Mouse (Mus musculus) testis, adult 2 months (tissue): ENCODE data around the gene Krba1.

Experiments
- CTCF ChIP-seq: fragments of 200-500 bp; IDR thresholded peaks from 2 replicates; pipeline ENCODE4 v1.5.1; 2012; ENCODE audit warnings: low read depth, mild to moderate bottlenecking, inconsistent platforms, low read length, moderate library complexity; ENCODE audit not compliant: control insufficient read depth, insufficient read depth, insufficient replicate concordance
- POLR2A ChIP-seq: fragments of 200-500 bp; IDR thresholded peaks from 2 replicates; pipeline ENCODE4 v1.6.1; 2012; ENCODE audit warnings: low read depth, mild to moderate bottlenecking, inconsistent platforms, low read length, moderate library complexity; ENCODE audit not compliant: control insufficient read depth

DNA sequence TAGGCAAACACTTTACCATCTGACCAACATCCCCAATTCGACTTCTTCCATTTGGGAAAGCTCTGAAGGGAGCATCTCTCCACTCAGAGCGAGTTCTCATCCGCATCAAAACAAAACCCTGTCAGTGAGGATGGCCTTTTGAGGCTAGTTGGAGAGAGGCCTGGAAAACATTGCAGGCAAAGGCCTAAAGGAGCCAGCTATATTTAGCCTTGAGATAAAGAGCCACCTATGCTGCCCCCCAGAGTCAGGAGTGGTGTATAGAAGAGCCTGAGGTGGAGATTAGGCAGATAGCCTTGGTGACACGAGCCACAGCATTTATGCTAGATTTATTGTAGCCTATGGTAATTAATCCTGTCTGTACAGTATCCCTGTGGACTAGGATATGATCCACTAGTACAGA lies 1.9 kb downstream of the Krba1 start:
- TF ChIP-seq POLR2A (no peak), CTCF (no peak)
